Mouse (Mus musculus): ENCODE results near the gene Vmn2r29. TPM values are rescaled to one million over a fixed set of nuclear protein-coding genes. Genes with fewer than 3 reads are reported as not detected.

Vmn2r29 gene
- 3.5 and 4.4 TPM in 2 replicates for polyA plus RNA-seq (2012; rRNA removed)

GRCm38 (mm10) chr7:7247228-7247627 is at the start of gene Vmn2r29:
TSS of gene Vmn2r29 (minus strand) at chr7:7247328.

GRCm38 (mm10) chr7:7277966-7278567 is 30.9 kb upstream of the Vmn2r29 start, which contains the start of gene Gm45844:
TSS of gene Gm45844 (minus strand) at chr7:7278289.

GRCm38 (mm10) chr7:7209313-7210151 is 37.6 kb downstream of the Vmn2r29 start, which contains the start of gene Zfp772:
TSS of gene Zfp772 (minus strand) at chr7:7209998.

Other genes with a start within 250 kb of the Vmn2r29 start
- 17.8 and 20.4 TPM in 2 replicates for gene Zfp954, start 125.8 kb downstream of the Vmn2r29 start, polyA plus RNA-seq (2012; rRNA removed)
- gene Zfp773, start 110.6 kb downstream of the Vmn2r29 start, polyA plus RNA-seq (2012; rRNA removed): 5.6 and 6.9 TPM in 2 replicates
- gene Zfp418, start 76.0 kb downstream of the Vmn2r29 start, polyA plus RNA-seq (2012; rRNA removed): 2.8 and 3.5 TPM in 2 replicates
- 10.1 and 11.8 TPM in 2 replicates for gene Zfp772, start 37.3 kb downstream of the Vmn2r29 start, polyA plus RNA-seq (2012; rRNA removed)
- gene Gm45844, start 31.0 kb upstream of the Vmn2r29 start, polyA plus RNA-seq (2012; rRNA removed): 4.1 and 5.1 TPM in 2 replicates
- gene Clcn4, start 53.5 kb upstream of the Vmn2r29 start, polyA plus RNA-seq (2012; rRNA removed): 67.7 and 67.9 TPM in 2 replicates
- not detected in 2 replicates for gene Vmn2r30, start 90.3 kb upstream of the Vmn2r29 start, polyA plus RNA-seq (2012; rRNA removed)
- not detected in 2 replicates for gene Gm45783, start 127.2 kb upstream of the Vmn2r29 start, polyA plus RNA-seq (2012; rRNA removed)
- gene Vmn2r31, start 152.4 kb upstream of the Vmn2r29 start, polyA plus RNA-seq (2012; rRNA removed): not detected in 2 replicates
- gene Vmn2r32, start 232.7 kb upstream of the Vmn2r29 start, polyA plus RNA-seq (2012; rRNA removed): not detected in 2 replicates

Measured in central nervous system, embryonic 14 days (tissue).